Mouse (Mus musculus) cerebellum, adult 2 months (tissue): Measurements from ENCODE around the gene Zfhx3.

Experiments used
- CTCF ChIP-seq: fragments of 200-500 bp; IDR thresholded peaks from 2 replicates; pipeline ENCODE4 v1.5.1; 2011; ENCODE audit warnings: low read depth, mild to moderate bottlenecking, control low read depth, low read length, moderate library complexity, borderline replicate concordance; ENCODE audit not compliant: insufficient read depth
- POLR2A ChIP-seq: fragments of 200-500 bp; IDR thresholded peaks from 2 replicates; pipeline ENCODE4 v1.6.1; 2011; ENCODE audit warnings: low read length, control low read depth, borderline replicate concordance; ENCODE audit not compliant: insufficient read depth

DNA sequence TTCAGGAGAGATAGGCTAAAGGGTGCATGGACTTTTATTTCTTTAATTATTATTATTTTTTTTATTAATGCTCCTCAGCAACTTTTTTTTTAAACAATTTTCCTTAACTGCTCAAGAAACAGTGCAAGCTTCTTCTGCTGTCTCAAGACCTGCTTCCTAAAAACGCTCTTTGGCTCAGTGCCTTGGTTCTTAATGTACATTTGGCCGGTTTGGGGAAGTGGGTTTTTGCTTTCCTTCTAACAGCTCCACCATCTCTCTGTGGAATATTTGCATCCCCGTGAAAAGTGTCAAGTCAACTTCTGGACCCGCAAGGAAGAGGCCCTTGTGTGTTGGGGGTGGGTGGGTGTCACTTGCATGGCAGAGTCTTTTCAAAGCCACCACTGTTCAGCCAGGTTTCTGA lies 778.4 kb downstream of the Zfhx3 start:
- TF ChIP-seq CTCF (no peak), POLR2A (no peak)
